Mouse (Mus musculus) bone marrow macrophage, adult 2 months (primary cell): ENCODE measurements around the gene Pbld2.

Source experiments
- CTCF ChIP-seq: IDR thresholded peaks from 2 replicates; pipeline ENCODE4 v1.5.1; 2012; ENCODE audit warnings: low read depth, mild to moderate bottlenecking, low read length, moderate library complexity
- POLR2A ChIP-seq: IDR thresholded peaks from 2 replicates; pipeline ENCODE4 v1.6.1; 2012; ENCODE audit warnings: mild to moderate bottlenecking, low read depth, low read length, borderline replicate concordance

- TF ChIP-seq POLR2A (peak; percentile 65), CTCF (no peak)
Observed at GRCm38 (mm10) chr10:63023749-63024579, at the start of gene Pbld2, which contains the start of gene Hnrnph3.
